Mouse (Mus musculus) adrenal gland, adult 8-10 months (tissue): ENCODE data around the gene Cxcl14. TPM values are rescaled to one million over a fixed set of nuclear protein-coding genes. Genes with fewer than 3 reads are reported as not detected.

Experiments
- DNase-seq: peaks from one replicate; pipeline ENCODE4 v3.0.0; 2022
- total RNA-seq, 4 experiments: library from RNA; stranded (reverse); gene quantifications; 2 replicates each; pipeline ENCODE4 v1.2.4; 2022

Gene Cxcl14
- total RNA-seq, 4 experiments from 2014 or later = 63.0 to 86.6 (median 76.1) TPM

DNA sequence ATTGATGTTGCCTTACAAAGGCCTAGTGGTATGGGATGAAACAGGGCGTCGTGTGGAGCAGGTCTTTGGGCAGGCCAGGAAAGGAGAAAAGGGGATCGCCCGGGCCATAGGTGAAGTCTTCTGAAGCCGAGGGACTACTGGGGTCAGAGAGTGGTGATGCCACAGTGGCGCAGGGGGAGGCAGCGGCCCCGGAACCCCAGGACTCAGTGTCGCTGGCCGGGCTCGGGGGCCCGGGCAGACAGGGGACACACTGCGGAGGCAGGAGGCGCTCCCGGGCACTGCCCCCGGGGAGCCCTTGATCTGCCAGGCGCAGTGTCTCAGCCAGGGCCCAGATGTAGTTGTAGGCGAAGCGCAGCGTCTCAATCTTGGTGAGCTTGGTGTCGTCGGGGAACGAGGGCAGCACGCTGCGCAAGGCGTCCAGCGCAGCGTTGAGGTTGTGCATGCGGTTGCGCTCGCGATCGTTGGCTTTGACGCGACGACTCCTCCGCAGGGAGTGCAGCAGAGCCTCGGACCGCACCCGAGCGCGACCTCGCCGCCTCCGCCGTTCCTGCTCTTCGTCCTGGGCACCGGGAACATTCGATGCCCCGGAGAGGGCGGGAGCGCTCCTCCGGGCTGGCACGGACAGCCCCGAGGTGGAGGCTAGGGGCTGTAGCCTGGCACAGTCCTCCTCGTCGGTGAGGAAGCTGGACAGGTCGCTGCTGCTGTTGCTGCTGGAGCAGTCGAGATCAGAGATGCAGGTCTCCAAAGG lies 45.0 kb downstream of the Cxcl14 start:
- no peak for DNase-seq

DNA sequence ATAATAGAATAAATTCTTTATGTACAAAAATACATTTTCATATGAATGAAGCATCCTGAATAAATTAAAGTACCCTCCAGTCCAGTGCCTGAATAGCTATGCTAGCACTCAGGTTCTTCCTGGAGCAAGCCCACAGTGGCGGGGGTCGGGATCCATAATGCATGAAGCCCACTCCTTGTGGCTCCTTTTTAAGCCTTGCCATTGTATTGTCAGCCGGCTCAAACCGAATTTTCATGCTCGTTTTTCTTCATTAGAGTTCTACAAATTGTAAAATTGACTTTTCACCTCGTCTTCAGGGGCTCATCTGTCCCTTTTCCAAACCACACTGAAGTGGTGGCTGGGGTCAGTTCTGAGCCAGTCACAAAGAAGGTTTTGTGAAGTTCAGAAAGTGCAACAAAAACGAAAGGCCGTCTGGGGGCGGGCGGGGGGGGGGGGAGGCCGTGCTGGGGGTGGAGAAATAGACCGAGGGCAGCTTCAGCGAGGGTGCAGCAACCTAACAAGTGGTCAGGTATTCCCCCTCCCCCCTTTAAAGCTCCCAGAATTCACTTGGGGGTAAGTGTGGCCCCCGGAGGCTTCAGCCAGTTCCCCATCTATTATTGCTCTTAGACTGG lies 45.7 kb downstream of the Cxcl14 start:
- no peak for DNase-seq

DNA sequence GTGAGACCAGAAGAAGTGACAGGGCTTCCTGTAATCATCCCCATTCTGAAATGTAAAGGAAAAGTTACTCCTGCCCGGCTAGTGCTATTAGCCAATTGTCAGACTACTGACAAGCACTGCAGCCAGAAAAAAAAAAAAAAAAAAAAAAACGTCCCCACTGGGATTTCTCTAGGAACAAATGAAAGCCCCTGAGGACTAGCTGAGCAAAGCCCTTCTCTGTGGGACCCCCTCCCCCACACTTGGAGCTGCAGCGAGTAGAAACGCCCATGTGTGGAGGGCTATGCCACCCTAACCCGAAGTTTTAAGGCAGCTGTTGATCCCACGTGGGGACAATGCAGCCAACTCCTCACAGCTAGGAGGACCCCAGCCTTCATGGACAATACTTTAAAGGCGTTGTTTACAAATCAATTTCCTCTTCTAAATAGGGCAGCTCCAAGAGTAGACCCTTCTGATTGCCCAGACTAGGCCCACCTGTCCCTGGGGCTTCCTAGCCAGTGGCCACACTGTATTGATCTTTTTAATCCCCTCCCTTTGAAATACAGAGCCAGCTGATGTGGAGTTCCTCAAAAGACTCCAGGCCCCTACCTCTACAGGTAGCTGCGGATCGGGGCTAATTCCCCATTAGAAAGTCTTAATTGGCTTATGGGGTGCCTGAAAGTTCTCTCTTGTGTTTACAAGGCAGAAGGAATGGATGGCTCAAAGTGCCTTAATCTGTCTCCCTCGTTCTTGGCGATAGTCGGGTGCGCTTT lies 46.6 kb downstream of the Cxcl14 start:
- DNase-seq = no peak

DNA sequence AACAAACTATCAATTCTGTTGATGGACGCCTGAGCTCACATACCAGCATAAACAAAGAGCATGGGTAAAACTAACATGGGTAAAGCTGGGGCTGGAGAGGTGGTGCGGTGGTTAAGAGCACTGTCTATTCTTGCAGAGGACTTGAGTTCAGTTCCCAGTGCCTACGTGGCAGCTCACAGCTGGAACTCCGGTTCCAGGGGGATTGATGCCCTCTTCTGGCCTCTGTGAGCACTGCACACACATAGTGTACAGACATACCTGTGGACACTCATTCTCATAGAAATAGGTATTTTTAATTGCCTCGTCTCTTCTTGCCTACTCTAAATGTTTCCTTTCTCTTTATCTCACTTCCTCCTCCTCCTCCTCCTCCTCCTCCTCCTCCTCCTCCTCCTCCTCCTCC lies 53.2 kb downstream of the Cxcl14 start:
- DNase-seq = no peak

DNA sequence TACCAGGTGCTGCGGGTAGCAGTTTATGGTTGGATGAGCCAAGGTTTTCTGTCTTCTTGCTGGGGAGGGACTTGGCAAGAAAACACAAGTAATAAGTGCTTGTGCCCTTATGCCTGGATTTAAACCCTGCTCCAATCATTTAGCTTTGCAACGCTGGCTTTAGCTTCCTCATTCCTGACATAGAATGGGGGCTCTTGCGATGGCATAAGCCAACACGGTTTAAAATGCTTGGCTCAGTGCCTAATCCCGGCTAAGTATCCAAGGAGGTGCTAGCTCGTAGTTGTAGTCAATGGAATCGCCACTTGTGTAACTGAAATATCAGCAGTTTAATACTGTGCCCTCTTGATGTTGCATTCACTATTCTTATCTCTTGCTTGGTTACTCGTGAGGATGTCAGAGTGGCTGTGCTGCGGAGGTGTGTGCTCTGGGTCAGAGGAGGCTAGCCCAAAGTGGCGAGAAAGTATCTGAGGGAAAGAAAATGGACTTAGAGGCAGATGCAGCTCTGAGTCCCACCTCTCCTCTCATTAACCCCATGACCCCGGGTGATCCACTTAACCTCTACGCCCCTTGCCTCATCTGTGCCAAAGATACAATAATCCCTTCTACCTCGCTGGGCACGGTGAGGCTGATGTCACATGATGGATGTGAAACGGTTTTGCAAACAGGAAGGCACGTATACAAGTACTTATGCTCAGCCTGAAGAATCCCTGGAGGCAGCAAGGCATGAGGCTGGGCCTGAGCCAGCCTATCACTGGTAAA lies 56.2 kb downstream of the Cxcl14 start:
- DNase-seq = no peak

Other genes starting within 250 kb of the Cxcl14 start
- gene H2afy, start 160.2 kb downstream of the Cxcl14 start, total RNA-seq = 100 to 1,000 TPM; 130 to 162 (median 139) TPM
- gene Tifab, start 117.7 kb downstream of the Cxcl14 start, total RNA-seq = 1 to 10 TPM; 1.9 to 5.3 (median 4.4) TPM
- not detected for gene Neurog1, start 44.4 kb downstream of the Cxcl14 start, total RNA-seq
- gene Gm3045, start 130.0 kb upstream of the Cxcl14 start, total RNA-seq = not detected
- gene Slc25a48, start 141.8 kb upstream of the Cxcl14 start, total RNA-seq = 1 to 10 TPM in 3 of 4 experiments, under 1 TPM in 1; 0.55 to 2.5 (median 1.4) TPM
- gene Il9, start 185.7 kb upstream of the Cxcl14 start, total RNA-seq = not detected
- 1 to 10 TPM; 5.8 to 7.5 (median 6.2) TPM for gene Fbxl21, start 225.9 kb upstream of the Cxcl14 start, total RNA-seq